Mouse (Mus musculus): ENCODE measurements around the gene Ifngr2.

- TF ChIP-seq CTCF (IDR thresholded peaks at IDR 0.05; ENCODE audit: control insufficient read depth, insufficient read depth, insufficient replicate concordance, low read depth, low read length) (no peak), POLR2A (IDR thresholded peaks at IDR 0.05; ENCODE audit: control insufficient read depth, low read depth, low read length) (no peak)
Observed at GRCm38 (mm10) chr16:91575151-91575550, 28.3 kb downstream of the Ifngr2 start.

Data from testis, adult 2 months (tissue).